Mouse (Mus musculus) neutrophil, adult 5-6 weeks (primary cell): ENCODE measurements around the gene Psmb10. TPM values are rescaled to one million over a fixed set of nuclear protein-coding genes. Genes with fewer than 3 reads are reported as not detected.

Experiments used
- ATAC-seq: fragments of 151-379, 151-347 bp; 2 replicates; pipeline ENCODE4 v1.8.0; 2017; ENCODE audit warnings: mild to moderate bottlenecking, moderate TSS enrichment; ENCODE audit not compliant: insufficient number of reproducible peaks, poor library complexity, low FRiP score, severe bottlenecking; ENCODE audit errors: extremely low read depth
- total RNA-seq: library from RNA; stranded (forward); fragments of 200-1000 nt; gene quantifications from 2 replicates; pipeline ENCODE4 v1.2.3, GENCODE M21; 2017

Gene Psmb10
- total RNA-seq, 1 experiment from 2014 or later: 56.2 TPM

GRCm38 (mm10) chr8:105942542-105942941 lies 4.3 kb upstream of the Psmb10 start:
- no peak for ATAC-seq

GRCm38 (mm10) chr8:105942026-105942425 lies 3.8 kb upstream of the Psmb10 start:
- ATAC-seq: no peak

- ATAC-seq: peak; percentile 25
Observed at GRCm38 (mm10) chr8:105937496-105938305, 543 bp downstream of the Psmb10 start.

GRCm38 (mm10) chr8:105936866-105937475 lies 1.3 kb downstream of the Psmb10 start:
- ATAC-seq: peak; percentile 82

- ATAC-seq: no peak
Observed at GRCm38 (mm10) chr8:105935863-105936603, 2.2 kb downstream of the Psmb10 start.

- ATAC-seq: no peak
Observed at GRCm38 (mm10) chr8:105935105-105935504, 3.1 kb downstream of the Psmb10 start.

GRCm38 (mm10) chr8:105933762-105934161 lies 4.5 kb downstream of the Psmb10 start, which contains the start of gene Ctrl:
TSS of gene Ctrl (minus strand) at chr8:105933862.
- ATAC-seq: no peak

GRCm38 (mm10) chr8:105932525-105932924 lies 5.7 kb downstream of the Psmb10 start:
- no peak for ATAC-seq

- no peak for ATAC-seq
Observed at GRCm38 (mm10) chr8:105931271-105931670, 7.0 kb downstream of the Psmb10 start.

- peak; percentile 82 for ATAC-seq
Observed at GRCm38 (mm10) chr8:105930602-105931001, 7.6 kb downstream of the Psmb10 start.

GRCm38 (mm10) chr8:105925123-105925522 lies 13.1 kb downstream of the Psmb10 start:
- ATAC-seq: no peak

- no peak for ATAC-seq
Observed at GRCm38 (mm10) chr8:105919390-105919789, 18.9 kb downstream of the Psmb10 start.

GRCm38 (mm10) chr8:105900941-105901616 lies 37.2 kb downstream of the Psmb10 start:
- ATAC-seq: no peak

GRCm38 (mm10) chr8:105900180-105900940 lies 37.9 kb downstream of the Psmb10 start, which contains the start of gene Pskh1:
TSS of gene Pskh1 (plus strand) at chr8:105900441.
- peak; percentile 97 for ATAC-seq

GRCm38 (mm10) chr8:105897801-105898480 lies 40.3 kb downstream of the Psmb10 start:
- ATAC-seq: no peak

- no peak for ATAC-seq
Observed at GRCm38 (mm10) chr8:105893339-105893738, 44.9 kb downstream of the Psmb10 start, which contains the start of gene Nrn1l. TSS of gene Nrn1l (plus strand) at chr8:105893567.

- no peak for ATAC-seq
Observed at GRCm38 (mm10) chr8:105892432-105892831, 45.8 kb downstream of the Psmb10 start.

GRCm38 (mm10) chr8:105890870-105891269 lies 47.4 kb downstream of the Psmb10 start:
- ATAC-seq: no peak
